Mouse (Mus musculus) kidney, adult 8-10 months (tissue): ENCODE data around the gene Mrps6.

ENCODE experiments used
- DNase-seq, 2 experiments: peaks; one replicate each; pipeline ENCODE4 v3.0.0; 2022

Mrps6 gene

DNA sequence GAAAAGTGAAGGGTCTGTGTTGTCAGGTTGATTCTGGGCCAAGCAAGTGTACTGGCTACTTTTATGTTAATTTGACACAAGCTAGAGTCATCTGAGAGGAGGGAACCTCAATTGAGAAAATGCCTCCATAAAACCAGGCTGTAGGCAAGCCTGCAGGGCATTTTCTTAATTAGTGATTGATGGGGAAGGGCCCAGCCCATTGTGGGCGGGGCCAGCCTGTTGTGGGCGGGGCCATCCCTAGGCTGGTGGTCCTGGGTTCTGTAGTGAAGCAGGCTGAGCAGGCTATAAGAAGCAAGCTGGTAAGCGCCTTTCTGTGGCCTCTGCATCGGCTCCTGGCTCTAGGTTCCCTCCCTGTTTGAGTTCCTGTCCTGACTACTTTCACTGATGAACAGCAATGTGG lies 69.2 kb downstream of the Mrps6 start:
- DNase-seq = no peak

DNA sequence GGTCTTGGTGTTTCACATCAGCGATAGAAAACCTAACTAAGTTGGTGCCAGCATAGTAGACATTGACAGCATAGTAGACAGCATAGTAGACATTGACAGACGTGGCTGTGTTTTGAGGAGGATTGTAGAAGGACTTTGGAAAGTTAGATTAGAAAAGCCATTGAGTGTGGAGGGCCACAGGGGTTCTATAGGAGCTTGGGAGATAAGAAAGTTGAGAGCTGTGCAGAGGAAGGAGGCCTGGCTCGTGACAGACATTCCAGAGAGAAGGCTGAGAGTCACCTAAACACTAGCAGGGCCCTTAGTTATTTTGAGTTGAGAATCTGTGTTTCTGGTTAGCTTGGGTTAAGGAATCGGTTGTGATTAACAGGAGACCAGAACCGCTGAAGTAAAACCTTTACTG lies 69.6 kb downstream of the Mrps6 start:
- no peak for DNase-seq

DNA sequence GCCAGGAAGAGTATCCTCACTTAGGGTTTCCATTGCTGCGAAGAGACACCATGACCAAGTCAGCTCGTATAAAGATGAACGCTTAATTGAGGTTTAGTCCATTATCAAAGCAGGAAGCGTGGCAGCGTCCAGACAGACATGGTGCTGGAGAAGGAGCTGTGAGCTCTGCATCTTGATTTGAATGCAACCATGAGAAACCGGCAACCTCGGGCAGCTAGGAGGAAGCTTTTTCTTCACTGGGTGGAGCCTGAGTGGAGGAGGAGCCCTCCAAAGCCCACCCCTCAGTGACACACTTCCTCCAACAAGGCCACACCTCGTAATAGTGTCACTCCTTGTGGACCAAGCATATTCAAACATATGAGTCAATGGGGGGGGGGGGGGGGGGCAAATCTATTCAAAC lies 71.8 kb downstream of the Mrps6 start:
- DNase-seq = no peak

DNA sequence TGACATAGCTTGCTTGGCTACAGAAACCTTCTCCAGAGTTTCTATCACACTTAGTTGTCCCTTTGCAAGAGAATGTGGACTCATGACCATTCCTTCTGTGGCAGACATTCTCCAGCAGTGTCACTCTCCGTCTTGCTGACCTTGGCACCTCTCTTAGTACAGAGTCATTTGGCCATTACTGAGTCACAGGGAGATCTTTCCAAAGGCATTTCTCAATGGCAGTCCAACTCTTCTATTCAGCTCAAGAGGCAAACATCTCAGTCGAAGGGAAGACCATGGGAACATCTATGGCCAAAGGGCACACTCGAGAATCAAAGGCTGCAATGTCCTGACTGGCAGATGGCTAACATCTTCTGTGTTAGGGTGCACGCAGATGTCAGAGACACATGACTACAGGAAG lies 74.4 kb downstream of the Mrps6 start:
- no peak for DNase-seq

DNA sequence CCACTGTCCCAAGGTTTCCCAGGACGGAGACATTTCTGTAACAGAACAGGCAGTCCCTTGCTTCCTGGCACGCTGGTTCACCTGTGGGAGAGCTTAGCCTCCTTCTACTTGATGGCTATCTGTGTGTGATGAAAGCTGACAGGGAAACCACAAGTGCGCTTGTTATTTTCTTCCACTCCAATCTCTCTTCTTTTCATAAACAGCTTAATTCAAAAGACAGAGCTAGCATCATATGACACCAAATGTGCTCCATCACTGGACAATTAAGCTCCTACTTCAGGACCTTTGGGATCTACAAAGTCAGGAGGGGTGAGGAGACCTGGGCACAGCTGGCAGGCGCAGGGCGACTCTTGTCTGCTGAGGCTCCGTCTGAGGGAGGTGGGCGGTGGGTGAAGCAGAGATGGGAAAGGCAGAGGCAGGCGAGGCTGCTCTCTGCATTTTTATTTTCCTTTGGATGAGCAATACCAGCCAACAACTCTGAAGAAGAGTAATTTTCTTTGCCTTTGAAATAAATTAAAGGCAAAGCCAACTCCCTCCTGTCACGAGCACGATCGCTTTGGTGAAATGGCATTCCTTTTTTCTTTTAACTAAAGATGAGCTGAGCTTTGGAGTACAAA lies 76.2 kb downstream of the Mrps6 start:
- DNase-seq = no peak

DNA sequence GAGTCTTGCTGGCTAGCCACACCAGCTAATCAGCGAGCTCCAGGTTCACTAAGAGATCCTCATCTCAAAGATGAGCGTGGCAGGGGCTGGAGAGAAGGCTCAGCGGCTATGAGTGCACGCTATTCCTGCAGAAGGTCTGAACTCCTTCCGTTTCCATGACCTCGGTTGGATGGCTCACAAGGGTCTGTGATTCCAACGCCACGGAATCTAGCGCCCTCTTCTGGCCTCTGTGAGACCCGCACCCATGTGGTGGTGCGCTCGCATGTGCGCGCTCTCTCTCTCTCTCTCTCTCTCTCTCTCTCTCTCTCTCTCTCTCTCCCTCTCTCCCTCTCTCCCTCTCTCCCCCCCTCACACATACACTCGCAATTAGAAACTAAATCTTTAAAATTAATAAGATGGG lies 78.2 kb downstream of the Mrps6 start:
- no peak for DNase-seq

DNA sequence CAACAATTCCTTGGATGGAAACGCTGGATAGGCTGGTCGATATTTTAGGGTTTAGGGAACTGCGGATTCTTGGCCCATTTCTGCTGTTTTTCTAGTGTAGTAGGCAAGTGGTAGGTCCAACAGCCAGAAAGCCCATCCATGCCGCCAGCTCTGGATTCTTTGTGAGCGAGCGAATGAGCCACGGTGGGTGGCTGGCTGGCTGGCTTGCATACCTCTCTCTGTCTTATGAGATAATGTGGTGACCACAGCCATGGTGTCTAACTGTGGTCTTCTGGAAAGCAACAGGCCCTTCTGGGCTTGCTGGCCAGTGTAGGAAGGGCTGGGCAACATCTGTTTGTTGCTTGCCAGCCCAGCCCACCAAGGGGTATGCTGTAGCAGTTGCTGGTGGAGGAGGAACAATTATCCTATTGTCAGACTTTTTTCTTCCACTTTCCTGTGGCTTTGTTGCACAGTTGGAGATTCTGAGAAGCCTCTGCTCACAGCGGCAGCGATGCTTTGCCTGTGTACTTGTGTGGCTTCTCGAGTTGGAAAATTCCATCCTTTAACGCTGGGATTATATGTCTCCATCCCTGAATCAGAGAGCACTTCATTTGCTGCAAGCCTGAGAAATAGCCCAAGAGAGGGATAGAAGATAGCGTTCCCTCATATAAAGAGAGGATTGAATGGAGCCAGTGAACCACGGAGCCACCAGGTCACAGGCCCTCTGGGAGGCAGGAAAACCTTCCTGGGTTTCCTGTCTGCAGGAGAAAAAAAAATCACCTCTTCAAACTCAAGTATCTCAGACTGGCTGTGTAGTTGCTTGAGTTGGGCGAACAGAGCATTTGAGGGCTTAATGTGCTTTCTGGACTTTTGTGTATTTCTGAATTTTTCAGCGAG lies 81.6 kb downstream of the Mrps6 start:
- DNase-seq = no peak

DNA sequence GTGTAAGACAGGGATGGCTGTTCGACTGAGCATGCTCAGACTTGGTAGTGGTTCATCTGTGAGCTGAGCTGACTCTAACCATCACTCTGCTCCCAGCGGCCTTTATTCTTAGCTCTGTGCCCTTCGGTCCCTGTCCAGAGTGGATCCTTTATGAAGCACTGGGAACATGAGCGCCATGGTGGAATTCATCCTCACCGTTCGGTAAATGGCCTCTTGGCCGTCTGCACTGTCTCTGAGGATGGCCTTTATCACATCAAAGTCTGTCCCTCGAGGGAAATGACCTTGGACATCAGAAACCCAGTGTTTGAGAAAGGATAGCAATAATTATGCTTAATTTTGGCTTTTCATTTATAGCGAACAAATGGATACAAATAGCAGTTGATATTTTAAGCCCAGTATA lies 82.3 kb downstream of the Mrps6 start:
- DNase-seq = no peak

DNA sequence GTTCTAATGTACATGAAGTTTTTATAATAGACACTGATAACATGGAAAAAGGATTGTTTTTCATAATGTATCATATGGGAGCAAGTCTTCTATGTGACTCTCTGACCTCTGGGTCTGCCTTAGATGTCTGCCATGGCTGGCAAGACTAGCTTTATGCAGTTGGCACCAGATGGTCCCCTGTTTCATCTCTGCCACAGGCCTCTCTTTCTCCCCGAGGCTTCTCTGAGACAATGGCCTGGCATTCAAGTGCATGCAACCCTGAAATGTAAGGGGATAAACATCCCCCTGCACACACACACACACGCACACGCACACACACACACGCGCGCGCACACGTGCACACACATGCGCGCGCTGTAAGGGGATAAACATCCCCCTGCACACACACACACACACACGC lies 83.0 kb downstream of the Mrps6 start:
- DNase-seq = no peak

DNA sequence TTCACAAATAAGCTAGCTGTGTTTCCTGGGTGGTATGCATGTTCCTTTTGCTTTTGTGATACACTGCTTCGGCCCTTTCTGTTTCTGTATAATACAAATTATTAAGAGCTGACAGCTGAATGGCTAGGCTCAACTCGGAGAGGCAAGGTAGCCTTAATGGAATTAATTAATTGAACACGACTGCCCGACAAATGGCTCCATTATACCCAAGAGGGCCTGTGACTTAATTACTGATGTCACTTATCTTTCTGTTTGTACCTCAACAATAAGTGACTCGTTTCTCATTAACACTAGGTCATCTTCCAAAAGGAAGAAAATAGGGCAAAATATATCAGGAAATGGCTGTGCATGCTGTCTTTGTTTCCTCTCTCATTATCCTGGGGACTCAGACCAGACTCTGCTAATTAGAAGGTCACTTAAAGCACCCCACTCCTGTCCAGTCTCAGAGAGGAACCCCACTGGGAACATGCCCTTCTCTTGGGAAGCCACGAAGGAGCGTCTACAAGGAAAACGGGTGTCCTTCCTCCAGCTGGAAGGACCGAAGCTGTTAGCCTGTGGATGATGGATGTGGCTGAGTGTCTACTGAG lies 84.4 kb downstream of the Mrps6 start:
- no peak for DNase-seq

DNA sequence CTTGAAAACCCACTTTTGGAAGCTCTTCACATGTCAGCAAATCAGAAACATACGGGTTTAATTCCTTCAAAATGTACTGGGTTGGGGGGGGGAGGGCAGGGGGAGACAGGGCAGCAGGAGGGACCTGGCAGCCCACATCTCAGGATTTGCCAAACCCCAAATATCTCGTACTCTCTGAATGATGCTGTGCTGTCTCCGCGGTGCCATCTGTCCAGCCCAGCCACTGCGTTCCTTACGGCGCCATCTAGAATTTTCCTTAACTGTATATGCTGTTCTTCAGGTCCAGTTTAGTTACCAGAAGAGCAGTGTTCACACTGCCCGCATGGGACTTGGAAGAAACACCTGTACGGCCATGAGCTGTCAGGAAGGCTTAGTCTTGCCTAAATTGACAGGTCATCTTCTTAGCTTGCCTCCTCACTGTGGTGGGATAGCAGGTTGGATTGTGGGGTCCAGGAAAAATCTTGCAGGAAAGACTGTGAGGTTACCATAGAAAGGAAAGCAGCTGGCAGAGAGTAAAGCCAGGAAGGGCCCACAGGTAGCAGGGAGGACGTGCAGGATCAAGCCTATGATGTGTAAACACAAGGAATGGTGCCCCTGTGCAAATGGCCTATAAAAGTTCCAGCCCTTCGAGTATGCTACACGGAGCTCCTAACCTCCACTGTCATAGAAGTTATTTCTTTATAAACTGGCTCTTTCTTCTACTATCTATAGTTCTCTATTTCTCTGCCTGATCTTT lies 89.7 kb downstream of the Mrps6 start:
- no peak for DNase-seq

DNA sequence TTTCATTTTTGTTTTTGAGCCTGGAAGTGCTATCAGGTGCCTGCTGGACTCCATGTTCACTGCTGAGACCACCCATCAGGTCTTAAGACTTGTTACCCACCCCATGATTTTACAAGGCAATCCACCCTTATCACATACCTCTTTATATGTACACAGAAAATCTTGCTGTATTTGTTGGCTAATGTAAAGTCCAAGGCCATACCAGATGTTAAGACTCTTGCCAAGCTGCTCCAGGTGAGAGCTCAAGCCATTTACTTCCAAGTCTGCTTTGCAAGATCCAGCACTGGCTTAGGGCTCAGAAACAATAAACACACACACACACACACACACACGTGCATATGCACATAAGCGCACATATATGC lies 90.3 kb downstream of the Mrps6 start:
- DNase-seq = no peak

DNA sequence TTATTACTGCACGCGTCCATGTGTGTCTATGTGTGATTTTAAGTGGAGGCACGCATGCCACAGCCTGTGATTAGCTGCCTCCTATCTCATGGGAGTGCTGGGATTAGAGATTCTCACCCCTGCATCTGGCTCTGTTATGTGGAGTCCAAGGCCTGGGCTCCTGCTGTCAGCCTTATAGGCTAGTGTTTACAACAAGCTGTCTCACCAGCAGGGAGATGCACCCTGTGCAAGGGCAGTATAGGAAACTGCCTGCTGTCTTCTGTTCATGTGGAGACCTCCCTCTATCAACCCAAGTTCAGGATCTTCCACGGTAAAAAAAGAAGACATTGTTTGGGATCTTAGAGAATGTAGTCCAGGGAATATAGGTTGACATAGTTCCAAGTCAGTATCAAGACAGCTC lies 92.9 kb downstream of the Mrps6 start:
- no peak for DNase-seq

DNA sequence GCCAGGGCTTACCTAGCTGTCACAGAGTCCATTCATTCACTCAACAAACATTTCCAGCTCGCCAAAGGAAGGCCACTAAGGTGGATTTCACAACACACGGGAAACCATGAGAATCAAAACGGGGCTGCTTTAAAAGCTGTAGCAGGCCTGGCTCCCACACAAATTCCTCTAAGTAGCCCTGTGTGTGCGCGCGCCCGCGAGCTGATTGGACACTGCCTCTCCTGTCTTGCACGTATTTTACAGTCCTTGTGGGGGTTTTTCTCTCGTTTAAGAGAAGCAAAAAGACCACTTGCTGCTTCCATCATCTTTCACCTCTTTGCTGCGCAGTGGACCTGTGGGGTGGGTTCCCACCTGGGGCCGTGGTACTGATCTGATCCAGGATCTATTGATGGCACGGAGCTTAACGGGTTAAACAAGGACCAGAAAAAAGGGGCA lies 100.0 kb downstream of the Mrps6 start:
- peak; percentile 23 to 34 for DNase-seq

DNA sequence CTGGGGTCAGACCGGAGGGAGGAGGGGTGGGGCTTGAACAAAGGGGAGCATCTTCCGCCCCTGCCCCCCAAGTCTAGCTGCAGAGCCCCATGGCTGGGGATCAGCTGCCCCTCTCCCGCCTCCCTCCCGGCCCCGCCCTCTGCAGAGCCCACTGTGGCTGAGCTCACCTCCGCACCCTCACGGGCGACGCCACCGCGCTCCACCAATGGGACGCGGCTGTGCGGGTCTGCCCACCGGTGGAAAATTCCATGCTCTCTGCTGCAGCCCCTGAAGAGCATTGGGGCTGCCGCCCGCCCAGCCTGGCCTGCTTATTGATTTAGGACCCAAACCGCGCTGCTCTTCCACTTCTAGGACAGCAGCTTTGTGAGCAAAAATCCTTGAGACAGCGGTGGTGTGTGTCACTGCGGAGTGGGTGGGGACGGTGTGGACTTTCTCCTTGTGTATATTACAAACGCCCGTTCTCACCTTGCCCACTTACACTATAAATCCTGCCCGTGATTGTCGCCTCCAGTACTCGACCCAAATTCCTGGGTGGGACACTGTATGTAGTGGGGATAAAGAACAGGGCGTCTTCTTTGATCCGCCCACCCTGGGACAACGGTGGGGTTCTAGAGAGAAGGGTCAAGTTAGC lies 100.5 kb downstream of the Mrps6 start:
- peak; percentile 53 to 78 for DNase-seq

DNA sequence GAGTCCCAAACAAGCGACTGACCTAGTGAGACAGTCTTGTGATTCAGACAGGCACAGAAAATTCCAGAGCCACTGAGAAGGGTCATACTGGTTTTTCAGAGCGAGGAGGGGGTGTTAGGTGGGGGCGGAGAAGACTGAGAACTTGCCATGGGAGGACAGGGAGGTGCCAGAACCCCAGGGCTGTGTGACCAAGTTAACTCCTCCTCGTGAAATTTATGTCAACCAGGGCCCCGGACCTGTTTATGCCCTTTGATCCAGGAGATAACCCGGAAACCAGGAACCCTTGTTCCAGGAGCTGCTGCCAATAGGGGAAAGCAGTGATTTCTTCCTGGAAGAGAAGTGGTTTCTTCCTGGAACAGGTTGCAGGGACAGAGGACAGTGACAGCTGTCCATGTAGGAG lies 101.0 kb downstream of the Mrps6 start:
- peak; percentile 8 to 36 for DNase-seq
